Mouse (Mus musculus): ENCODE measurements around the gene Snrnp40. TPM values are rescaled to one million over a fixed set of nuclear protein-coding genes. Genes with fewer than 3 reads are reported as not detected.

The Snrnp40 gene
- 16.4 and 18.1 TPM in 2 replicates for polyA plus RNA-seq (2012; rRNA removed; ENCODE audit: low replicate concordance)

GRCm38 (mm10) chr4:130359486-130360237 lies at the start of gene Snrnp40, which contains the start of gene Zcchc17:
Gene Snrnp40 (plus strand): TSS chr4:130360132.
Gene Zcchc17 (minus strand): TSS chr4:130359943.

Other genes starting within 250 kb of the Snrnp40 start
- 1.7 and 5.3 TPM in 2 replicates for gene Hcrtr1, start 220.8 kb upstream of the Snrnp40 start, polyA plus RNA-seq (2012; rRNA removed; ENCODE audit: low replicate concordance)
- gene Tinagl1, start 185.0 kb upstream of the Snrnp40 start, polyA plus RNA-seq (2012; rRNA removed; ENCODE audit: low replicate concordance), result 83.4 and 126 TPM in 2 replicates
- gene Gm853, start 137.7 kb upstream of the Snrnp40 start, polyA plus RNA-seq (2012; rRNA removed; ENCODE audit: low replicate concordance), result not detected in 2 replicates
- 277 and 555 TPM in 2 replicates for gene Serinc2, start 80.9 kb upstream of the Snrnp40 start, polyA plus RNA-seq (2012; rRNA removed; ENCODE audit: low replicate concordance)
- 0.51 and 0.92 TPM in 2 replicates for gene Fabp3, start 51.5 kb upstream of the Snrnp40 start, polyA plus RNA-seq (2012; rRNA removed; ENCODE audit: low replicate concordance)
- not detected in 2 replicates for gene Gm10570, start 51.5 kb upstream of the Snrnp40 start, polyA plus RNA-seq (2012; rRNA removed; ENCODE audit: low replicate concordance)
- gene Zcchc17, start 189 bp upstream of the Snrnp40 start, polyA plus RNA-seq (2012; rRNA removed; ENCODE audit: low replicate concordance), result 31.8 and 33.2 TPM in 2 replicates
- gene Nkain1, start 214.0 kb downstream of the Snrnp40 start, polyA plus RNA-seq (2012; rRNA removed; ENCODE audit: low replicate concordance), result 4.9 and 11.4 TPM in 2 replicates